Mouse (Mus musculus) liver, postnatal 0 days (tissue): ENCODE results near the gene Mgat5.

Experiments used
- CTCF ChIP-seq: sonication (generic); IDR thresholded peaks from 2 replicates; pipeline ENCODE4 v1.5.1; 2016; ENCODE audit warnings: antibody characterized with exemption, low read depth
- EP300 ChIP-seq: IDR thresholded peaks from 2 replicates; pipeline ENCODE4 v1.6.1; 2016; ENCODE audit warnings: antibody characterized with exemption, low read depth, mild to moderate bottlenecking

- no peak for TF ChIP-seq EP300
- no peak for TF ChIP-seq CTCF
Observed at GRCm38 (mm10) chr1:127368513-127368912, 163.7 kb downstream of the Mgat5 start.
